Mouse (Mus musculus) MEL (cell line): ENCODE results near the gene Slc4a8. TPM values are rescaled to one million over a fixed set of nuclear protein-coding genes. Genes with fewer than 3 reads are reported as not detected.

Experiments
- DNase-seq: peaks from one replicate; pipeline ENCODE4 v3.0.0; 2011; ENCODE audit warnings: low read depth, low spot score
- H3K27ac ChIP-seq: 2 replicates; pipeline ENCODE4 v1.5.1; 2012; ENCODE audit warnings: low read depth, mild to moderate bottlenecking, control low read depth, low read length, moderate library complexity; ENCODE audit not compliant: control insufficient read depth
- H3K27me3 ChIP-seq, 2 experiments: fragments of 150-350 bp in 1 of 2; sonication (generic) in 1 of 2; 2 replicates each; pipeline ENCODE4 v1.6.1; 2012; ENCODE audit warnings: low read length in 2 of 2, mild to moderate bottlenecking in 2 of 2, improper control_type of control experiment in 1 of 2, moderate library complexity in 1 of 2; ENCODE audit not compliant: insufficient read depth in 2 of 2, control insufficient read depth in 1 of 2
- H3K36me3 ChIP-seq, 2 experiments: 2 replicates each; pipeline ENCODE4 v1.6.1; 2012 to 2014; ENCODE audit warnings: low read length in 2 of 2, improper control_type of control experiment in 1 of 2, inconsistent platforms in 1 of 2, mild to moderate bottlenecking in 1 of 2; ENCODE audit not compliant: insufficient read depth in 2 of 2, control insufficient read depth in 1 of 2
- H3K4me1 ChIP-seq, 2 experiments: fragments of 150-350 bp in 1 of 2; sonication (generic) in 1 of 2; 2 replicates each; pipeline ENCODE4 v1.6.1; 2012; ENCODE audit warnings: low read length in 2 of 2, improper control_type of control experiment in 1 of 2, mild to moderate bottlenecking in 1 of 2; ENCODE audit not compliant: insufficient read depth in 2 of 2, control insufficient read depth in 1 of 2
- H3K4me3 ChIP-seq, 2 experiments: fragments of 150-350 bp in 1 of 2; sonication (generic) in 1 of 2; 2 replicates each; pipeline ENCODE4 v1.5.1; 2012; ENCODE audit warnings: low read depth in 2 of 2, low read length in 2 of 2, mild to moderate bottlenecking in 2 of 2, moderate library complexity in 2 of 2, control low read depth in 1 of 2, improper control_type of control experiment in 1 of 2; ENCODE audit not compliant: control insufficient read depth in 1 of 2, insufficient read depth in 1 of 2
- H3K79me2 ChIP-seq: 2 replicates; pipeline ENCODE4 v1.6.1; 2012; ENCODE audit warnings: mild to moderate bottlenecking, low read length, moderate library complexity; ENCODE audit not compliant: control insufficient read depth, poor library complexity, insufficient read depth
- H3K9ac ChIP-seq: 2 replicates; pipeline ENCODE4 v1.6.1; 2012; ENCODE audit warnings: low read depth, mild to moderate bottlenecking, control low read depth, low read length, moderate library complexity; ENCODE audit not compliant: control insufficient read depth, poor library complexity, severe bottlenecking
- H3K9me3 ChIP-seq: fragments of 150-350 bp; sonication (generic); replicated peaks from 2 replicates; pipeline ENCODE4 v1.6.1; 2012; ENCODE audit warnings: mild to moderate bottlenecking, low read length, improper control_type of control experiment, moderate library complexity; ENCODE audit not compliant: insufficient read depth
- CHD1 ChIP-seq: IDR thresholded peaks from 2 replicates; pipeline ENCODE4 v1.6.1; 2012; ENCODE audit warnings: low read depth, mild to moderate bottlenecking, inconsistent platforms, low read length, improper control_type of control experiment
- CTCF ChIP-seq, 3 experiments: IDR thresholded peaks in 2 of 3; conservative IDR thresholded peaks in 1 of 3; 2 replicates each; pipeline ENCODE4 v1.5.1; 2011 to 2012; ENCODE audit warnings: low read length in 3 of 3, low read depth in 2 of 3, mild to moderate bottlenecking in 2 of 3, improper control_type of control experiment in 1 of 3, inconsistent platforms in 1 of 3, mixed read lengths in 1 of 3, moderate library complexity in 1 of 3; ENCODE audit not compliant: control insufficient read depth in 1 of 3, insufficient read depth in 1 of 3, poor library complexity in 1 of 3, severe bottlenecking in 1 of 3
- E2F4 ChIP-seq: IDR thresholded peaks from 2 replicates; pipeline ENCODE4 v1.6.1; 2011; ENCODE audit warnings: low read depth, low read length, improper control_type of control experiment, borderline replicate concordance
- ELF1 ChIP-seq: IDR thresholded peaks from 2 replicates; pipeline ENCODE4 v1.6.1; 2014; ENCODE audit warnings: low read depth, mild to moderate bottlenecking, inconsistent platforms, low read length, improper control_type of control experiment, moderate library complexity
- GABPA ChIP-seq: IDR thresholded peaks from 2 replicates; pipeline ENCODE4 v1.6.1; 2012; ENCODE audit warnings: low read depth, mild to moderate bottlenecking, inconsistent platforms, low read length, improper control_type of control experiment, moderate library complexity
- HCFC1 ChIP-seq: IDR thresholded peaks from 2 replicates; pipeline ENCODE4 v1.6.1; 2012; ENCODE audit warnings: low read depth, mild to moderate bottlenecking, inconsistent platforms, low read length, improper control_type of control experiment, moderate library complexity
- MAZ ChIP-seq: IDR thresholded peaks from 2 replicates; pipeline ENCODE4 v1.6.1; 2012; ENCODE audit warnings: low read depth, mild to moderate bottlenecking, inconsistent platforms, low read length, improper control_type of control experiment
- MEF2A ChIP-seq: IDR thresholded peaks from 2 replicates; pipeline ENCODE4 v1.6.1; 2014; ENCODE audit warnings: low read depth, mild to moderate bottlenecking, inconsistent platforms, low read length, improper control_type of control experiment; ENCODE audit not compliant: poor library complexity, insufficient replicate concordance, severe bottlenecking; ENCODE audit errors: extremely low read depth
- MYC ChIP-seq: IDR thresholded peaks from 2 replicates; pipeline ENCODE4 v1.6.1; 2011; ENCODE audit warnings: low read depth, mild to moderate bottlenecking, low read length, improper control_type of control experiment, moderate library complexity
- NELFE ChIP-seq: IDR thresholded peaks from 2 replicates; pipeline ENCODE4 v1.6.1; 2011; ENCODE audit warnings: low read depth, low read length, improper control_type of control experiment
- POLR2A ChIP-seq, 2 experiments: IDR thresholded peaks; 2 replicates each; pipeline ENCODE4 v1.6.1; 2011 to 2012; ENCODE audit warnings: low read length in 2 of 2, mild to moderate bottlenecking in 2 of 2, control low read depth in 1 of 2, improper control_type of control experiment in 1 of 2, low read depth in 1 of 2, moderate library complexity in 1 of 2; ENCODE audit not compliant: control insufficient read depth in 1 of 2, insufficient read depth in 1 of 2, poor library complexity in 1 of 2
- RAD21 ChIP-seq: IDR thresholded peaks from 2 replicates; pipeline ENCODE4 v1.6.1; 2011; ENCODE audit warnings: mild to moderate bottlenecking, low read depth, low read length, improper control_type of control experiment
- SMC3 ChIP-seq: IDR thresholded peaks from 2 replicates; pipeline ENCODE4 v1.6.1; 2011; ENCODE audit warnings: low read depth, low read length, improper control_type of control experiment
- TCF12 ChIP-seq: IDR thresholded peaks from 2 replicates; pipeline ENCODE4 v1.6.1; 2014; ENCODE audit warnings: low read depth, mild to moderate bottlenecking, inconsistent platforms, low read length, improper control_type of control experiment, moderate library complexity
- UBTF ChIP-seq: IDR thresholded peaks from 2 replicates; pipeline ENCODE4 v1.6.1; 2012; ENCODE audit warnings: low read depth, mild to moderate bottlenecking, inconsistent platforms, low read length, improper control_type of control experiment, moderate library complexity, borderline replicate concordance; ENCODE audit not compliant: insufficient read depth
- USF1 ChIP-seq: IDR thresholded peaks from 2 replicates; pipeline ENCODE4 v1.6.1; 2014; ENCODE audit warnings: low read depth, mild to moderate bottlenecking, inconsistent platforms, low read length, improper control_type of control experiment, moderate library complexity
- USF2 ChIP-seq, 2 experiments: IDR thresholded peaks; 2 replicates each; pipeline ENCODE4 v1.6.1; 2011 to 2012; ENCODE audit warnings: improper control_type of control experiment in 2 of 2, low read length in 2 of 2, borderline replicate concordance in 1 of 2, inconsistent platforms in 1 of 2, low read depth in 1 of 2, mild to moderate bottlenecking in 1 of 2; ENCODE audit not compliant: insufficient read depth in 1 of 2
- ZKSCAN1 ChIP-seq: IDR thresholded peaks from 2 replicates; pipeline ENCODE4 v1.6.1; 2012; ENCODE audit warnings: low read depth, mild to moderate bottlenecking, inconsistent platforms, low read length, improper control_type of control experiment, moderate library complexity
- ZMIZ1 ChIP-seq: IDR thresholded peaks from 2 replicates; pipeline ENCODE4 v1.6.1; 2012; ENCODE audit warnings: low read depth, mild to moderate bottlenecking, inconsistent platforms, low read length, improper control_type of control experiment, moderate library complexity
- polyA plus RNA-seq, 2 experiments: library from polyadenylated mRNA; stranded (reverse) in 1 of 2; unstranded in 1 of 2; fragments of >175 nt in 1 of 2; fragments of >200 nt in 1 of 2; gene quantifications; 2 replicates each; pipeline versions ENCODE4 v1.2.1 to v1.2.4; 2012; ENCODE audit warnings: low replicate concordance in 2 of 2, low read depth in 1 of 2; ENCODE audit not compliant: insufficient read length in 2 of 2, insufficient read depth in 1 of 2, missing spikeins in 1 of 2
- total RNA-seq: library from RNA; depleted of rRNA; stranded (reverse); fragments of 300-350 nt; gene quantifications from 2 replicates; pipeline ENCODE4 v1.2.3, GENCODE M21; 2012; rRNA removed

Slc4a8 gene
- total RNA-seq (0.35 and 0.72 TPM in 2 replicates), polyA plus RNA-seq (1 to 10 TPM in 1 of 2 experiments, not detected in 1; 2.5 TPM)

- TF ChIP-seq ZKSCAN1 (no peak), TCF12 (no peak), POLR2A (IDR thresholded peaks at IDR 0.05; ENCODE audit: control insufficient read depth in 1 of 2, insufficient read depth in 1 of 2, low read depth in 1 of 2, low read length in 2 of 2, poor library complexity in 1 of 2) (peak in 1 of 2 experiments; percentile 13; a peak in 1 of 4 replicates), ELF1 (peak; percentile 74), CTCF (IDR thresholded peaks at IDR 0.05 in 2 of 3, conservative IDR thresholded peaks at IDR 0.05 in 1 of 3; ENCODE audit: control insufficient read depth in 1 of 3, insufficient read depth in 1 of 3, low read depth in 2 of 3, low read length in 3 of 3, poor library complexity in 1 of 3, severe bottlenecking in 1 of 3) (peak; percentile 26 to 73 (median 58); a peak in 5 of 6 replicates), SMC3 (peak; percentile 22; the same call in 1 of the 2 replicates), MAZ (peak; percentile 79; the same call in 1 of the 2 replicates), HCFC1 (peak; percentile 25; the same call in 1 of the 2 replicates)
- Histone ChIP-seq H3K9ac (no peak within 1 kb of the TSS), H3K4me3 (peak within 1 kb of the TSS; percentile 46 to 71), H3K27ac (no peak within 1 kb of the TSS), H3K36me3 (peaks cover 0 to 6% of the 10 kb centered on the region in 2 experiments; a peak in 2 of 4 replicates), H3K27me3 (peaks cover 0 to 3% of the 10 kb centered on the region in 2 experiments; a peak in 2 of 4 replicates), H3K9me3 (no peaks in the 10 kb centered on the region), H3K79me2 (no peaks in the 10 kb centered on the region), H3K4me1 (peaks cover 0 to 3% of the 10 kb centered on the region in 2 experiments; a peak in 1 of 4 replicates)
- peak; percentile 86 for DNase-seq
Measured at GRCm38 (mm10) chr15:100761419-100762185, at the start of gene Slc4a8. TSS of gene Slc4a8 (plus strand) at chr15:100761747.

GRCm38 (mm10) chr15:100714470-100714869 lies 47.1 kb upstream of the Slc4a8 start:
- Histone ChIP-seq H3K27ac (no peak overlapping the region), H3K36me3 (peaks cover 2 to 11% of the 10 kb centered on the region in 2 experiments; a peak in 3 of 4 replicates), H3K4me3 (no peak overlapping the region), H3K79me2 (no peaks in the 10 kb centered on the region), H3K27me3 (no peaks in the 10 kb centered on the region), H3K4me1 (peaks cover 8 to 14% of the 10 kb centered on the region in 2 experiments), H3K9ac (no peak overlapping the region), H3K9me3 (no peaks in the 10 kb centered on the region)
- TF ChIP-seq ZMIZ1 (no peak), USF1 (no peak), SMC3 (no peak), USF2 (IDR thresholded peaks at IDR 0.05; ENCODE audit: borderline replicate concordance in 1 of 2, insufficient read depth in 1 of 2, low read depth in 1 of 2, low read length in 2 of 2) (no peak), MEF2A (no peak), HCFC1 (no peak), ELF1 (no peak), MAZ (no peak), GABPA (no peak), E2F4 (no peak), MYC (no peak), UBTF (no peak), NELFE (no peak), RAD21 (no peak), CHD1 (no peak)
- no peak for DNase-seq
